Mouse (Mus musculus) hematopoietic stem cell, adult 5-6 weeks (primary cell): ENCODE measurements around the gene Pomt1. TPM values are rescaled to one million over a fixed set of nuclear protein-coding genes. Genes with fewer than 3 reads are reported as not detected.
A peak's percentile ranks its signal among the peaks of the same experiment; 100 is the strongest.

Experiments used
- ATAC-seq, 2 experiments: fragments of 125-278 bp in 1 of 2; replicated peaks in 1 of 2; 2 replicates each; pipeline ENCODE4 v1.8.0; 2016 to 2017; ENCODE audit warnings: inconsistent platforms in 2 of 2, mild to moderate bottlenecking in 2 of 2, moderate number of reproducible peaks in 2 of 2, low read depth in 1 of 2, moderate TSS enrichment in 1 of 2; ENCODE audit not compliant: low FRiP score in 2 of 2, poor library complexity in 2 of 2, severe bottlenecking in 2 of 2, insufficient read depth in 1 of 2, low TSS enrichment in 1 of 2
- total RNA-seq: library from RNA; stranded (forward); fragments of 172-1452, 232-1000 nt; gene quantifications from 2 replicates; pipeline ENCODE4 v1.2.3, GENCODE M21; 2017

Pomt1 gene
- 25.3 and 28.3 TPM in 2 replicates for total RNA-seq

GRCm38 (mm10) chr2:32235886-32236759 is at the start of gene Pomt1:
Gene Pomt1 (plus strand): TSS chr2:32236590.
- peak; percentile 79 to 92 for ATAC-seq

DNA sequence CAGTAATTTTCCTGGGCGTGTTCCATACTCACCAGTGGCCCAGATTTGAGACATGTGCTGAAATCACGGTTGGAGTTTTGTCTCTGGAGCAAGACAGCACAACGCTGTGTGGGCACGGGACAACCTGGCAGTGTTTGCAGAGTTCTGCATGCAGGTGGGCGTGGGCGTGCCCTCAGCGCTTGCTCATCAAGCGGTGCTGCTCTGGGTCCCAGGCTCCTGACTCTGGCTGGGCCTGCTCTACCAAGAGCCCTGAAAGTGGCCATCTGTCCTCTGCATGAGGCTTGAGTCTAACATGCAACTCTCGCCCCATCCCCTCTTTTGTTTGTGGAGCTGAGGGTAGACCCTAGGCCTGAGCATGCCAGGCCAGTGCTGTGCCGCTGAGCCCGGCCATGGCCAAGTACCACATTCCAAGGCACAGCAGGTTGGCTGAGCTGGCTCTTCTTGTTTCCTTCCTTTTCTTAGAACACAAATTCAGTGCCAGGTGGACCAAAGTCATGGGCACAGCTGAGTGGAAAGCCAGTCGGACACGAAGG is 49.3 kb upstream of the Pomt1 start:
- no peak for ATAC-seq

- no peak for ATAC-seq
These were observed 48.7 kb upstream of the Pomt1 start for GRCm38 (mm10) chr2:32187649-32188048.

GRCm38 (mm10) chr2:32189060-32189681 is 47.2 kb upstream of the Pomt1 start:
- ATAC-seq: peak in 1 of 2 experiments; percentile 16; a peak in 1 of 4 replicates

- no peak for ATAC-seq
These were observed 45.8 kb upstream of the Pomt1 start for GRCm38 (mm10) chr2:32190620-32191019.

DNA sequence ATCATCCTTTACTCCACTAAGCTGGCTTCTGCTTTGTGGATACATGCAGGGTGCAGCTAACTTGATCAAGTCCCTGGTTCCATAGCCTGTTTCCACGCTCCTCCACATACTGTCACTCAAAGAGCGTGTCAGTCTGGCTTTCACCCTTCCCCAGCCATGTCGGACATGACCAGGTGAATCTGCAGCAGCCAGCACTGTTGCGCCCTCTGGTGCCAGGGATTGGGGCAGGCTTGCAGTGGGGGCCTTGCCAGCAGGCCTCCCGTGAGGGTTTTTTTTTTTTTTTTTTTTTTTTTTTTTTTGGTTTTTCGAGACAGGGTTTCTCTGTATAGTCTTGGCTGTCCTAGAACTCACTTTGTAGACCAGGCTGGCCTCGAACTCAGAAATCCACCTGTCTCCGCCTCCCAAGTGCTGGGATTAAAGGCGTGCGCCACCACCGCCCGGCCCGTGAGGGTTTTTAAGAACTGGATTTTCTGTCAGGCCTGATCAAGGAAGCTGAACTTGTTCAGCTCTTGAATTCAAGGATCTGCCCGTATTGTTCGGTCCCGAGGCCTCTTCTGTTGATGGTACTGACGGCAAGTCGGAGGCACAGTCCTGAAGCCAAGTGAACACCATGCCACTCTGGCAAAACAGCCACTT is 44.4 kb upstream of the Pomt1 start:
- peak in 1 of 2 experiments; percentile 44; a peak in 2 of 4 replicates for ATAC-seq

GRCm38 (mm10) chr2:32198977-32199376 is 37.4 kb upstream of the Pomt1 start:
- ATAC-seq: no peak

GRCm38 (mm10) chr2:32200033-32200432 is 36.4 kb upstream of the Pomt1 start:
- ATAC-seq: no peak

DNA sequence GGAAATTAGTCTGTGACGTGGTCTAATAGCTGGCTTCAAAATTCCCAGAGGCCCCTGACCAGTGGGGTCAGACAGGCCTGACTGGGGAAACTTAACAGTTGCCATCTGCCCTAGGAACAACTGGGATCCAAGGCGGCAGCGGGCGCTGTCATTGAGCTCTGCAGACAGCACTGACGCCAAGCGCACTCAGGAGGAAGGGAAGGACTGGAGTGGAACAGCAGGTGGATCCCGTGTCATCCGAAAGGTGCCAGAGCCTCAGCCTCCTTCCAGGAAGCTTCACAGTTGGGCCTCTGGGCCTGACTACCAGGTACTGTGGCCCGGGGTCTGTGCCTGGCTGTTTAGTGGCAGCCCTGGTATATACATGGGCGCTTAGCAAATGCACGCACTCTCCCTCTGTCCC is 35.7 kb upstream of the Pomt1 start:
- no peak for ATAC-seq

DNA sequence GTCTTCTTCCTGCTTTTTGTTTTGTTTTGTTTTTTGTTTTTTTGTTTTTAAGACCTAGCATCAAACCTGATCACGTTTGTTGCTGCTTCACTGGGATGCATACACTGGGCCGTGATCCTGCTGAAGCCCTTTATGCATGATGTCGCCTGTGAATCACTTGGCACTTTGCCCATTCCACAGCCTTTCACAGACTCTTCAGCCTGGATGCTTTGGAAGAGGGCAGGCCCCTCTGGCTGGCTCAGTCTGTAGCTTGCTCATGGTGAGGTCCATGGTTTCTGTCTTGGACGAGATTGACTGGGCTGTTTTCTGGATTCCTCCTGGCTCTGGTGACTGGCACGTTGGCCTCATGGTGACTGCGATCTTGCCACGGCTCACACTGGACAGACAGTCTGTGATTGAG is 34.9 kb upstream of the Pomt1 start:
- no peak for ATAC-seq

DNA sequence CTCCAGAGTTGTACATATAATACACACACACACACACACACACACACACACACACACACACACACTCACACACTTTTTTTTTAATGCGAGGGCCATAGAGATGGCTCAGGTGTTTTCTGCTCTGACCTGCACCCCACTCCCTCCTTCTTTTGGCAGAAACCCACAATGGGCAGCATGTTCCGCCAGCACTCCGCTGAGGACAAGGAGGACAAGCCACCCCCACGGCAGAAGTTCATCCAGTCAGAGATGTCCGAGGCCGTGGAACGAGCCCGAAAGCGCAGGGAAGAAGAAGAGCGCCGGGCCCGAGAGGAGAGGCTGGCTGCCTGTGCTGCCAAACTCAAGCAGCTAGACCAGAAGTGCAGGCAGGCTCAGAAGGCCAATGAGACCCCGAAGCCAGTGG is 32.5 kb upstream of the Pomt1 start:
- ATAC-seq: no peak

DNA sequence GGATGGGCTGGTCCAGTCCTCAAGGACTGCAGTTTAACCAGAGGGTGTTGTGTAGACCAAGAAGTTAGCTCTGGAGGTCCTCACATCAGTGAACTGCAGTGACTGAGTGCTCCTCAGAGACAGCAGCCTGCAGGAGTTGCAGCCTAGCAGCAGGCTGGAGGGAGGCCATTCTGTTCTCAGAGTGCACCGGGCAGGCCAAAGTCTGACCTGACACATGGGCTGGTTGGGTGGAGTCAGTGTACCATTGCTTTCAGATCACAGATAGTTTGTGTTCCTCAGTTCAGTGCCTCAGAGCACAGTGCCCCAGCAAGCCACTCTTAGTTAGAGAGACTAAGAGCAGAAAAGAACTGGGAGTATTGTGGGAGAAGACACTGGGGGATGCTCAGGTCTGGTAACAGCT is 28.7 kb upstream of the Pomt1 start:
- ATAC-seq: no peak

GRCm38 (mm10) chr2:32211689-32212088 is 24.7 kb upstream of the Pomt1 start:
- ATAC-seq: no peak

GRCm38 (mm10) chr2:32213000-32213399 is 23.4 kb upstream of the Pomt1 start:
- ATAC-seq: no peak

GRCm38 (mm10) chr2:32215576-32215975 is 20.8 kb upstream of the Pomt1 start:
- no peak for ATAC-seq

GRCm38 (mm10) chr2:32216506-32216905 is 19.9 kb upstream of the Pomt1 start:
- no peak for ATAC-seq

DNA sequence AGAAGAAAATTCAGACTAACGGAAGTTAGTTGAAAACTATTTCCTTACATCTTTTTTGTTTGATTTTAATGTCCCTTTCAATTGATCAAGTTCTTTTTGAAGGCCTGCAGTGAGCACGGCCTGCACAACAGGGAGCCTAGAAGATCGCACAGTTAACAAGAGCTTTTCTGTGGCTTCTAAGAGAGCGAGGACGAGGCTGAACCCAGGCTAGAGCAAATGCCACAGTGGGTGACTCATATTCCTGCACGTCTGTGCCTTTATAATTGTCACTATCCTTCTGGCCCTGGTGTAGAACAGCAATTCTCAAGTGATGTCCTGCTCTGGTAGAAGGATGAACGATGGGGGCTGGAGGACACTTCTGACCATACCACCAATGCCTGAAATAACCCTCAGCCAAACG is 18.7 kb upstream of the Pomt1 start:
- ATAC-seq: no peak

- ATAC-seq: no peak
These were observed 18.3 kb upstream of the Pomt1 start for GRCm38 (mm10) chr2:32218113-32218512.
